16 mouse cellular contexts compared by ENCODE assay signal in the genomic region with DNA sequence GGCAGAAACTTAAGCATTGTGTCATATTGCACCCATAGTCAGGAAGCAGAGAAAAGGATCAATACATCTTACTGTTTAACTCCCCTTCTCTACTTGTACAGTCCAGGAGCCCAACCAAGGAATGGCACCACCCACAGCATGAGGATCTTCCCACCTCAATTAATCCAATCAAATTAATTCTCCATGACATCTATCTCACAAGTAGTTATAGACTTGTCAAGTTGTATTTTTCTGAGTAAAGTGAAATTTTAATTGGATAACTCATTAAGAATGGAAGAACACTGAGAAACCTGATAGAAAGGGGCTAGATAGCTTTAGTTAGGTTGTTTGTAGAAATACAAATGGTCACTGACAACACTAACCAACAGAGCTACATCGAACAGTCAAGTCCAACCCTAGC.
"Had no signal": no experiment of that assay in that cellular context is flagged by ENCODE, and none has a peak within 500 bp of the region (broad histone marks: within the 10 kb centered on the region; RNA-seq: fewer than 3 reads in every experiment).

No protein-coding gene starts in this region.

- DNase-seq: heart, postnatal 10 days; heart, postnatal 14 days; heart, postnatal 36 days; heart, postnatal 4 days; kidney, adult 11 months; kidney, adult 18-20 months; kidney, adult 2 months; kidney, adult 8-10 months; kidney, adult 9 months; kidney, postnatal 10 days; kidney, postnatal 14 days; kidney, postnatal 25 days; kidney, postnatal 36 days; kidney, postnatal 4 days; layer of hippocampus, adult 9-11 months; layer of hippocampus, postnatal 36 days had no signal
